Mouse (Mus musculus) lung, adult 18-20 months (tissue): ENCODE measurements at regions not wholly inside any gene's neighbourhood (a gene's known extent, or its start where the extent isn't known, plus 50 kb on each side); places are given as distances from the start of the nearest gene placed in this dataset.
A peak's percentile ranks its signal among the peaks of the same experiment; 100 is the strongest.

Experiments used
- DNase-seq, 2 experiments: peaks; one replicate each; pipeline ENCODE4 v3.0.0; 2022; ENCODE audit warnings: mixed read lengths in 2 of 2

DNA sequence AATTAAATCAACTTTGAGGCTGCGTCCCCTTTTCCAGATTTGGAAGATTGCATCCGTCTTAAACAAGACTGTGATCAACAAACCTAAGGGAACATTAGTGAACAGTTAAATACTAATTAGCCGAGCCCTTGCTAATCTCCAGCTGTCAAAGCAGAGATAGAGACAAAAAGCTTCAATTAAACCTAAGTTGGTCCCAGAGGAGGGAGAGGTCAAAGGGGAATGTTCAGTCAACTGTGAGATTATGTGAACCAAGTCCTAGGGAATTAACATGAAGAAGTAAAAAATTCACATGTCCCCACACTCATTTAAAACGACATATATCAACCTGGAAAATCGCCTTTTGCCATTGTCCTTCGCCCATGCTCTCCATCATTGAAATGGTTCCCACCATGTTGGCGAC lies 59.7 kb upstream of the Tbx20 start:
- DNase-seq: no peak

DNA sequence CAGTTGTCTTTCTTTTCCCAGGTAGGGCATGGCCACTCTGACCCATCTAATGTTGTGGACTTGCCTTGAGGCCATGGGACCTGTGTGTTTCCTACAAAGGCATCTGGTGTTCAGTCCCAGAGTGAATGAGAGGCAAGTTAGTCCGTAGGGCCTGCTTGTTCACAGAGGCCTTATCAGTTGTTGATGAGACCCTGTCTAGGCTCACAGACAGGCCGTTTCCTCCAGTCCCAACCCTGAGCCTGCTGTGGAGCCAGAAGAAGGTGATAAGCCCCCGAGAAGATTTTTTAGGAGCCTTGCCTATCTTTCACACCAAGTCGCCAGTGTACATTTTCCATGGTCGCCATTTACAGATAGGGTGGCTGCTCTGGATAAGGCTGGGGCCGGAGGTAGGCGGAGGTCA lies 74.1 kb upstream of the Tbx20 start:
- DNase-seq: no peak

DNA sequence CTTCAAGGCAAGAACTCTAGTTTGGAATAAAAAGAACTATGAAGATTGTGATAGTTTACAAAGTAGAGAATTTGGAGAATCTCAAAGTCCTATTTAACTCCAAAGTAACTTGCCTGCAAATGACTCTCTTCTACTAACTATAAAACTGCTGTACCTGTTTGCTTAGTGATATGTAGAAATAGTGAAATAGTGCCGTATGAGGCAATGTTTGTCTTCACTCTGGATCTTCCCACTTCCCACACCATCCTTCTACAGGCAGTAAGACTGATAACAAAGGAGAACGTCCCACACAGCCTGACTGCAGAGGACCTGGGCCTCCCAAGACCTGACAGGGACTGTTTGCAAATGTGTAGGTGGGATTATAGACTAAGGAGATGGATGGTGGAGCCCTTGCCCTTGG lies 85.4 kb upstream of the Tbx20 start:
- DNase-seq: no peak

DNA sequence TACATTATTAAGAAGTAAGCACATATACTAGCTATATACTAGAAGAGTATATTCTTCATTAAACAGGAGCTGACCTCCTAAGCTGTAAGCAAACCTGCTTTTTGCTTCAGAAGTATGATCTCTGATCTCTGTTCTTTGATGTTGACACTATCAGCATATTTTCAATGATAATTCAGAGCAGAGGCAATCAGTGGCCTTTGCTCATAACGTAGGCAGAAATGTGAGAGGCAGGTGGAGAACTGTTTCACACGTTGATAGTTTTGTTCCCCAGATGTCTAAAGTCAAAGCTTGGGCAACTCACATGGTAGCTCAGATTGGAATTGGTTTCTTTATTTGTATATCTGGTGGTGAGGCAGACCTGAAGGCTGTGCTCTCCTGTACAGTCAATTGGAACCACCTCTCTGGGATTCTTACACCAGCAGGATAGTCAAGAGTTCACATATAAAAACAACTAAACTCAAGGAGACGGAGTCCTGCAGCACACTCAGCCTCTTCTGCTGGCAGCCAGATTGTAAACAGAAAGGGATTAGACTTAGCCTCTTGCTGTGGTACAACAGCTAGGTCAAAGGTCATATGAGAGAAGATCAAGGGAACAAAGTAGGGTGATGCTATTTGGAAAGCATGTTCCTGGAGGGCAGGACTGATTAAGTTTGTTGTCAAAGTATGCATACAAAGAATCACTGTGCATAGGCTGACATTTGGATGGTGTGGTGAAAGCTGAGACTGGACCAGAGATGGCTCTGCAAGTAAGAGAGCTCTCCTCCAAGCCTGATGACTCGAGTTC lies 92.5 kb upstream of the Tbx20 start:
- no peak for DNase-seq

DNA sequence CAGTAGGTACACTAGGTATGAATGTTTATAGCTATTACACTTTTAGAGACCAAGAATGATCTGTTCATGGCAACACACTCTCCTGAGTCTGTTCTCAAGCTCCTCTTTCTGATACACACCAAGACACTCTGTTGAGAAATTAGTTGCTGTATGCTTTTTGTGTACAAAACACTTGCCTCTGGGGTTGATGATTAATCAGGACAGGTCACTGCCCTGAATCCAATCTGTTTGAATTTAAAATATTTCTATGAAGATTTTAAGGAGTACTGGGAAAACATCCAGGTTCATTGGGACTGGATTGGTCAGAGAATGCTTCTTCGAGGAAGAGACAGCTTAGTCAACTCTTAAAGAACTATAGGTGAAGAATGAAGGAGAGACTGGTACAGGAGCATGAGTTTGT lies 94.6 kb upstream of the Tbx20 start:
- DNase-seq: no peak

DNA sequence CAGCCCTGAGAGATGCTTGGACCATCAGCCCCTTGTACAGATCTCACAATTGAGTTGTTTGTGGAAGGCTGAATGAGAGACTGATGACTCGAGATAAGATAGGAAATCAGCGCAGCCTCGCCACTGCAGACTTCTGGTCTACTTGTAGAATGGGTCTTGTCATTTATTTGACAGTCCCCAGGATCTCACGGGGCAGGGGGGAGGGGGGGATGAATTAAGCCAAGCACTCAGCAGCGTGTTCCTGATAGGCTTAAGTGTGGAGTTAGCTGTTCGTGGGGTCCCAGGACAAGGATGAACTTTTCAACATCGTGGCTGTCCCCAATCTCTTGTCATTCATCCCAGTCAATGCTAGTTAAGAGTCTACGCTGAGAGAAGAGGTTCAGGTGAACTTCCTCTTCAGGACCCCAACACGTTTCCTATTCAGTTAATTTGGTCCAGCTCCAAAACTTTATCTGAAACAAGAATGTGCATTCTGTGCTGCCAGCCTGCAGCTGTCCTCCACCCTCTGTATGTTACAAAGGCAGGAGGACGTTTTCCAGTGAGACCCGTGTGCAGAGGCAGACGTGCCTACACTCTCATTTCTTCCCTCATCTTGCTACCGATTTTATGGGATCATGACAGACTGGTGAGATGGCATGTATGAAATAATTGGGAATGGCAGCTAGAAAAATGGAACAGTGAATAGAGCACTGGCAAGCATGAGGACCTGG lies 100.5 kb upstream of the Tbx20 start:
- no peak for DNase-seq

DNA sequence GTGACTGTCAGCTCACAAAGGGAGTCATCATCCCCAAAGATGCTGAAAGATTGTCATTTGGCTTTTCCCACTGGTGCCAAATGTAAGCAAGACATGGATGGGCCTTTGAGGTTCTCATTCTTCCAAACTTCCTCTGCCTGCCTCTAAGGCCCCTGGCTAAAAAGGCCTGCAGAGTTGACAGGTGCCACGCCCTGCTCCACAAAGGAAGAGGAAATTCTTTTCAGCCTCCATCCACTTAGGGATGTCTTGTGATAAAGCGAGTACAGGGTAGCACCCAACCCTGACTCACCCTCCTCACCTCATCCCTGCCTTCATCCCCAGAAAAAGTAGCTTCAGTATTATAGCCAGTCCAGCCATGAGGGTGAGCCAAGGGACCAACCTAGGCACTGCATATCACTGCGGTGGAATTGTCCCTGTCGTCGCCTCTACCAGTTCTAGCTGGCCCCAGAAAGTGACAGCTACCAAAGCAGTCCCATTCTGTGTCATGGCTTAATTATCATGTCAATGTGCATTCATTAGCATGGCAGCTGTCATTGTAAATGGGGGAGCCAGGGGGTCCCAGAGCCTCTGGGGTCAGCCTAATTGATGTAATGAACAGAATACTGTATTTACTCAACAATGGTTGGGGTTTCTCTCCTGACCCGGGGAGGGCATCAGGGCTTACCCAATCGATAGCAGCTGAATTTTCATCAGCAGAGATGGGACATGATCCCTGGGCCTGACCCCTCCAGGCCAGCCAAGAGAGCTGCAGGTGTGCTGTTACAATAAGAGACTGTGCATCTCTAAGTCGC lies 104.5 kb upstream of the Tbx20 start:
- no peak for DNase-seq

DNA sequence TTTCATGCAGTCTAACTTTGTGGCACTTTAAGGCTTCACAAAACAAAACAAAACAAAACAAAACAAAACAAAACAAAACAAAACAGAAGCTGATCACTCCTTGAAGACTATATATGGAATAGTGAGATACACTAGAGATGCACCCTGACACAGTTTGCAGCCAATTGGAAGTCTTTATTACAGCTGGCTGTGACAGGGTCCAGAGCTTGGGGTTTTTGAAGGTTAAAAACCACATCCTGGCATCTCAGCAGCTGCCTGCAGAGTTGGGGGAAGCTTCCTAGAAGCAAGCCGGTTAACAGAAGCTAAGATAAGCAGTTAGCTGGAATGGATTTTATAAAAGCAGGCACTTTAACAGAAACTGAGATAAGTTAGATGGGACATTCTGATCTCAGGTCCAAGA lies 105.6 kb upstream of the Tbx20 start:
- DNase-seq: no peak

DNA sequence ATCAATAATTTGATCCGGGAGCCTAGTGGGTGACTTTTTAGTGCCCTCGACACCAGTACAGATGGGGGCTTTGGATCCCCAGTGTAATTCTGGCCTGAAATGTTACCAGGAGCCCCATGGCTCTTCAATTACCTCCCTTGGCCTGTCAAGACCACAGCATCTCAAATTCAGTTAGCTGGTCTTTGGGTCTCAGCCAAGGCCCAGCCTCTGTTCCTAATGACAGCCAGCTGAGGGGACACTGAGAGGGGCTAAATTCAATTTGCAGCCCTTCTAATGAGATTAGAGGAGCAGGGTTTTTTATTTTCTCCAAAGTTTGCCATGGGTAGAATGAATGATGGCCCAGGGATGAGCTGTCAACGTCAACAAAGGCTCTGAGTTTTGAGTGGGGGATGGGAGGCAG lies 109.9 kb upstream of the Tbx20 start:
- no peak for DNase-seq

DNA sequence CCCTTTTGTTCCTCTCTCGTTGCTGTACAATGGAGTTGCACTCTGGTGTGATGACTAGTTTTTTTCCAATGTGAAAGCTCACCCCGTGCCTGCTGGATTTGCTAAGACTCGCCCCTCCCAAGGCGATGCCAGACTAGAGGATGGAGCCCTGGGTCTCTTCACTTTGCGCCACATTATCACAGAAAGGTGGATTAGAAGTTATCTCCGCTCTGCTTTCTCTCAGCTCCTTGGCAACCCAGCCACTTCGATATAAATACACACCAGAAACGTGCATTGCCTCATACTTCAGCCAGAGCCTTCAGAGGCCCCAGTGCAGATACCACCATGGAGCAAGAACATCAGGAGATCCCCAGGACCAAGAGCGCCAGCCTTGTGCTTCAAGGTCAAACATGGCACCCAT lies 114.2 kb upstream of the Tbx20 start:
- no peak for DNase-seq

DNA sequence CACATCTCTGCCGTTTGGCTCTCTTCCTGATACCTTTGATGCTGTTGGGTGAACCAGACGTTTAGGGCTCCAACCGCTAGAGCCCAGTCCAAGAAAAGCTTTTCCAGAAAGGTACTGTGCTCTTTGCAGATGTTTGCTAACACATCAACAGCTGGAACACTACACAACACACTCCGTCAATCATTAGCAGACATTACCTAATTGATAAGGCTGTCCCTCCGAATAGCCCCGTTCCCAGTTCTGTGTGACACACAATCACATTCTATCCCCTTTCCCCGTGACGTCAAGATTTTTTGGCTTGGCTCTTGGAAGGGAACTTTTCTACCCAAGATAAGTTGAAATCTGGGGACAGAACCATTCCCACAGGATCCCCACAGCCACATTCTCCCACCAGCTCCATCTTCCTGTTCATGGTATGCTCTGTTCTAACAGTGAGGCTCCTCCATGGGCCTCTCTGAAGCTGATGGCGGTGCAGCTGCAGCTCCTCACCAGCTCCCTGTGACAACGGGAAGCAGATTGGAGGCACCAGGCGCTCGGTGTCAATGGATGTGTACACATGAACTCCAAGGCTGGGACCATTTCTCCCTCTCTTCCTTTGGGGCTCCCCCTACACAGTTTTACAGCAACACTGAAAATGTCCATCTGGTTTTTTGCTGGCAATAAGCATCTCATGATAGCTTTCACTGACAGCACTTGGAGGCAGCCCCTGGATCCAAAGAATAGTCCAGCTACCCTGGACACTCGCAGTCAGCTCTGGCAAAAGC lies 122.6 kb upstream of the Tbx20 start:
- DNase-seq: peak; percentile 15 to 36

DNA sequence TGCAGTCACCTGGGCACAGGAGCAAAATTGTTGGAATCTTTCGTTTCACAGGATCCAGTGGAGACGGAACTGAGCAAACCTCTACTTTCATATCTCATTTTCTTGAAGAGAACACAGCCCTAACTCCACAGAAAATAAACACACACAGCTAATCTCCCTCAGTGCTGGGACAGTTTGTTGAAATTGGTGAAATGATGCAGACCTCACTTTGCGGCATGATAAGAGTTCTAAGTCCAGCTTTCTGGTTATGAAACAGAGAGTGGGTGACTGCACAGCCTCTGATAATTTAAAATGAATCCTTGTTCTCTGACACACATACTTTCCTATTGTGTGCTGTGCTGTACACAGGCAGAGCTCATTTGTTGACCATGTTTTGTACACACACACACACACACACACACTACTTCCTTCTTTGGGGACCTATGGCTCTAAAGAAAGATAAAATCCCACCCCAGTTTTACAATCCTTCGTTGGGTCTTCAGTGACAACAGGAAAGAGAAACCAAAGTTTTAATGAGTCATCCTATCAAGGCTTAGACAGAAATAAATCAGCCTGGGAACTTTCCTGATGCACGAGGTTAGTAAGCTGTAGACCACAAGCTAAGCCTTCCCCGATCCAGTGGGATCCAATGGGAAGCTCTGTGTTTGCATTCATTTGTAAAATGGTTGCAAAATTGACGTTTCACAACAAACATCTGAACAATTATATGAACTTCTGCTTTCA lies 125.3 kb upstream of the Tbx20 start:
- no peak for DNase-seq

DNA sequence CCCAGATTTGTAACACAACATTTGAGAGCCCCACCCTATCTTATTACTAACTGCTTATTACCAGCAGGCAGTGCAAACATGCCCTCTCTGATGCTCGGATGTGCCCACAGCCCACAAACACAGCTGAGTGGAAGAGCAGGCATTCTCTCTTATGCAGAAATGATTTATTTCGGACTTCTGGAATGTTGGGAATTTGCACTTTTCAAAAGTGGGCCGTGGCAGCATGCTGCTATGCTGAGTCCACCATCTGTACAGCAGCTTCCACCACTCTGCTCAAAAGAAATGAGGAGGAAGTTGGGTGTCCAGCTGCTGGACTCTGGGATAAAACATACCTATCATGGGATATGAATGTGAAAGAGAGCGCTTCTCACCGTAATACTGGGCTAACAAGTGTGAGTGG lies 129.6 kb upstream of the Tbx20 start:
- DNase-seq: no peak

DNA sequence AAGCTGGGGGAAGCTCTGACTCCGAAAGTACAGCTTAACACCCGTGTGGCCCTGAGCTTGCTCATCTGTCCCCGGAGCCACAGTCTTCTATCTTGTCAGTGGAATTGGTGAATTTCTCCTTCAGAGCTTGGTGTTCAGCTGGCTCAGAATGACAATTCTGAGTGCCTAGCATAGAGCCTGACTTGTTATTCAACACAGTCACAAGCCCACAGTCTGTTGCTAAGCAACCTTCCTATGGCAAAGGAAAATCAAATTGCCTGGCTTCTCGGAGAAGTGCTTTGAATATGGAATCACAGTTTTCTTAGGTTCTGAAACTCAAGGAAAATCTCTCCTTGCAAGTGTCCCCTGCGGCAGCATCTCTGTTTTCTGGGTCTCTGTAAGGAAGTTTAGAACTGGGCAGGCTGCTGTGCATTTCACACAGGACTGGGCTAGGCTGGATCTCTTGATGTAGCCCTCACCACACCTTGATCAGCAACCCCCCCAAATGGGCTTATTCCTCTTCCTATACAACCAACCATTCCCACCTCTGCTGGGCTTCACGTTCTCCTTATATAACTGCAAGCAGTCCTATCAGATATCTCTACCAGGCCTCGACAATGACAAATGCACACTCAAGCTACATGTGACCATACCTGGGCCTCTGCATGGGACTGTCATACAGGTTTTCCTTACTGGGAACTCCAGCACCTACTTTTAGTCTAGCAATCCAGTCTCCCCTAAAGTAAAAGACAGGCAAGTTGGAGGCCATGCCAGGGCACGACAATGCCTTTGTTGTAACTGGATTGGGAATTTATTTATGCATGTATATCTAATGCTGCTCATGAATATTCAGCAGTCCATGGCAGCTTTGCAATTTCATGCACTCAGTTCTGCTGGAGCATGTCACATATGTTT lies 135.2 kb upstream of the Tbx20 start:
- no peak for DNase-seq

DNA sequence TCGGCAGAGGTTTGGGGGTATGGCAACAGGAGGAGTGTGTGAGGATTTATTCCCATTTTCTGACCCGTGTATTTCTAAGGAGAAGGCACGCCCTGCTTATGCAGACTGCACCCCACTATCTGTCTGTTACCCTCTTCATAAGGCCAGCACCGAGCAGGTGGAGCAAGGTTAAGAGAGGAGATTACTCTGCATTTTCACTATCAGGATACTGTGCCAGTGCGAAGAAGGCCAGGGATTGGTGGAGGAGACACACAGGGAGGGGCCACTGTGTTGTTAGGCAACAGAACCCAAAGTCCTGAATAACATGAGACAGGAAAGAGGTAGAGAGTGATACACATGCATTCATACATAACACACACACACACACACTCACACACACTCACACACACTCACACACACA lies 136.6 kb upstream of the Tbx20 start:
- DNase-seq: no peak

DNA sequence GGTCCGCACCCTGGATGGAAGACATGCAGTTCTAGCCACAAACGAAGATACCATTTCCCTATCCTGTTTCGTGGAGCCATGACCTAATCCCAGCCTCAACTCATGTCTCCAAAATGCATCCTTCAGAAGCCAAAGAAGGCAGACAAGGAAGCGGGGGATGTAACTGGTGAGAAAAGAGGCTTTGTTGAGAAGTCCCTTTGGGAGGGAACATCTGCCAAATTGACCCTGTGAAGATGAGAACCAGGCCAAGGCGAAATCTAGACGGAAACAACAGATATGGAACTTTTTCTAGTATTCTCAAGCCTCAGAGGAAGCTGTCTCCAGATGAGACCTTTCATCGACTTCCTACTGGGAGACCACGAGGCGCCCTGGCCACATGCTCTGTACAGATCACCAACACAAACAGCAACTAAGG lies 145.9 kb upstream of the Tbx20 start:
- DNase-seq: no peak

DNA sequence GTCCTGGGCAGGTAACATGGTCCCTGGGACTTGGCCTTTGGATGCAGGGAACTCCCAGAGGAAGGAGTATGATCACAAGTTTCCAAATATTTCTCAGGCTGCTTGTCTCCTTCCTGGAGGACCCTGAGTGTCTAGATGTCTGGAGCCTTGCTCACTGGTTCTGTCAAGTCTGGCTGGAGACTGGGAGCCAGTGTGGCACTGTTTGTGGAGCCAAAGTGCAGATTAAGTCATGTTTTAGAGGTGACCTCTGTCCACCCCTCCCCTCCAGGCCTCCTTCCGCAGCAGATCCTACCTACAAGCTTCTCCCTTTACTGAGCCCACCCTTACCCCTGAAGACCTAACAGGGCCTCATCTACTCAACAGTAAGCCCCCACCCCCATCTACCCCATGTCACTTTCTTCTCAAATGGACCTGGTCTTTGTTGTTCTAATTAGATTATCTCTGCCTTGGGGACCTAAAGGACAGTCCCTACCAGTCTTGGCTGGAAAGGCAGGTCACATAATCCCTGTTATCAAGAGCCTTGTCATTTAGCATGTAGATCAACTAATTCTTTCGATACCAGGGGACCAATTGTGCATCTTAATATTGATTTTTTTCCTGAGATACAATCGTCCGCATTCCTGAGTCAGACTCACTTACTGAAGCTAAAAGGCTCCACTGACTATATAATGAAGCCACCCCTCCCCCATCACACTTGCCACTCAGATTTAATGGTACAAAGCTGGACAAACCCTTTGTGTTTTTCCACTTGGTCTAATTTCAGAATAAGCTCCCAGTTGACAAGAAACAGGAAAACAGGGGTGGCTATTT lies 148.2 kb upstream of the Tbx20 start:
- no peak for DNase-seq

DNA sequence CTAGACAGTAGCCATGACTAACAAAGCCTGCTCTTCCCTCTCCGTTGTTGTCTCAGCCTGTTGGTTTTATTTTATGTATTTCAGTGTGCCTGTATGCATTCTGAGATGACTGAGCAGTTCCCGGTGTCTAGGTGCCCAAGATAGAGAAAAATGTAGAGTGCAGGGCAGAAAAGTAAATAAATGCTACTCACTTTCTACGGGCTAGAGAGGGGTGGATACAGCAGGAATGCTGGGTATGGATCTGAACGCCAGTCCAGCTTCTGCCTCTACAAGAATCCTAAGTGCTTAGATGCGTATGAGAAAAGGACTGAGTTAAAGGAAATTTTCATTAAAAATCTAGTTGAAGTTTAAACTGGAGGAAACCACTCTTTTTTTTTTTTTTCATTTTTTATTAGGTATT lies 149.4 kb upstream of the Tbx20 start:
- no peak for DNase-seq

DNA sequence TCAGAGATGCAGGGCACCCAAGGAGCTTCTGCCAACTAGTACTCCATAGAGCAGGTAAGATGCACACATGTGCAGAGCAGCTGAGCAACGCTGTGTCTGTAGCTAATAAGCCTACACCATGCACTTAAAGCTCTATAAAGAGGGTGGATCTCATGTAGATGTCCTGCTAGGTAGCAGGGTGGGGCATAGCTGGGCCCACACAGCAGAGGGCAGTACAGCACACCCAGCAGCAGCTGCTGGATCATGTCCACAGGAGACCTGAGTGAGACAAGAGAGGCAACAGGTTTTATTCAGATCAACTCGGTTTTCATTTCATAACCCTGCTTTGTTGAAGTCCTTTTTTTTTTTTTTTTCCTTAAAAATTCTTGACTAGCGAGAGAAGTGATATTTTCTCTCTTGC lies 151.5 kb upstream of the Gm10181 start:
- DNase-seq: no peak

DNA sequence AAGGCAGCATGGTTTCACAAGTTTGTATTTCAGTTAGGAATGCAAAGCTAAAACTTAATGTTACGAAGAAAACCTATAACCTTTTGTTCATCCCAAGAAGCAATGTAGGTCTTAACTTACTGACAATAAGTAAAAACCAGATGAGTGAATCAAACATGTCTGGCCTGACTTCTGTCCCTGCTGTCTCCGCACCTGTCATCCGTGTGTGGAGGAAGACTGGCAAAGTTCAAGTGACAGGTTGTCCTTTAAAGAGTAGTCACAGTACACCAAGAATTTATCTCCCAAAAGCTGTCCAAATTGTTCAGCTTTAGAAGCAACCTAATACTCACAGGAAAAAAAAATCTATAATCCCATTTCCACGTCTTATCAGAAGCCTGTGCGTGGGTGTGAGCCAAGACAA lies 146.3 kb upstream of the Gm10181 start:
- no peak for DNase-seq
